Mouse (Mus musculus) gastrocnemius, postnatal 10 days (tissue): Measurements from ENCODE around the gene Ciz1. TPM values are rescaled to one million over a fixed set of nuclear protein-coding genes. Genes with fewer than 3 reads are reported as not detected.

Experiments
- DNase-seq: peaks from one replicate; pipeline ENCODE4 v3.0.0; 2021; ENCODE audit warnings: mixed read lengths
- microRNA-seq, 2 experiments: library from miRNA; unstranded; fragments of <30 nt; microRNA quantifications; one replicate each; pipeline ENCODE4 v1.2.0; 2021
- total RNA-seq, 2 experiments: library from RNA; stranded (reverse); gene quantifications; 2 replicates each; pipeline ENCODE4 v1.2.3; 2021

The Ciz1 gene
- total RNA-seq, 2 experiments from 2014 or later = 31.2 to 47.2 TPM

- DNase-seq = no peak
These were observed 66.5 kb downstream of the Ciz1 start for GRCm38 (mm10) chr2:32418430-32419151.

GRCm38 (mm10) chr2:32419359-32419758, 67.2 kb downstream of the Ciz1 start:
- peak; percentile 65 for DNase-seq

- DNase-seq = no peak
These were observed 68.0 kb downstream of the Ciz1 start for GRCm38 (mm10) chr2:32420066-32420608.

GRCm38 (mm10) chr2:32420647-32421046, 68.5 kb downstream of the Ciz1 start:
- no peak for DNase-seq

GRCm38 (mm10) chr2:32421851-32422251, 69.7 kb downstream of the Ciz1 start:
- DNase-seq = no peak

- peak; percentile 36 for DNase-seq
These were observed 71.6 kb downstream of the Ciz1 start for GRCm38 (mm10) chr2:32423481-32424331.

GRCm38 (mm10) chr2:32424796-32425195, 72.7 kb downstream of the Ciz1 start:
- DNase-seq = no peak

GRCm38 (mm10) chr2:32425568-32425967, 73.4 kb downstream of the Ciz1 start:
- DNase-seq = no peak

GRCm38 (mm10) chr2:32426141-32426540, 74.0 kb downstream of the Ciz1 start:
- DNase-seq = no peak

- no peak for DNase-seq
These were observed 75.6 kb downstream of the Ciz1 start for GRCm38 (mm10) chr2:32427720-32428119.

- no peak for DNase-seq
These were observed 76.2 kb downstream of the Ciz1 start for GRCm38 (mm10) chr2:32428262-32428722.

- no peak for DNase-seq
These were observed 77.2 kb downstream of the Ciz1 start for GRCm38 (mm10) chr2:32429215-32429891.

Small RNAs within 50 kb of the gene (microRNA-seq; reads per million reads assigned to microRNA genes)
- 0 to 0.64 reads per million in 2 experiments for gene Gm23363
- gene Mir199b = 90.3 to 131 reads per million in 2 experiments

Other genes with a start within 250 kb of the Ciz1 start
- gene Prrc2b, start 201.2 kb upstream of the Ciz1 start, total RNA-seq = 100 to 1,000 TPM; 104 to 111 TPM
- 10 to 100 TPM; 16.0 to 17.2 TPM for gene Pomt1, start 115.7 kb upstream of the Ciz1 start, total RNA-seq
- 10 to 100 TPM; 18.0 to 20.2 TPM for gene Uck1, start 92.2 kb upstream of the Ciz1 start, total RNA-seq
- gene Golga2, start 64.9 kb upstream of the Ciz1 start, total RNA-seq = 10 to 100 TPM; 71.3 to 76.5 TPM
- gene Swi5, start 64.3 kb upstream of the Ciz1 start, total RNA-seq = 100 to 1,000 TPM; 140 to 148 TPM
- gene Dnm1, start 1.0 kb downstream of the Ciz1 start, total RNA-seq = 10 to 100 TPM; 18.9 to 25.7 TPM
- gene 1110008P14Rik, start 29.6 kb downstream of the Ciz1 start, total RNA-seq = 10 to 100 TPM; 52.6 to 53.7 TPM
- 1 to 10 TPM; 3.5 to 6.7 TPM for gene Lcn2, start 35.9 kb downstream of the Ciz1 start, total RNA-seq
- 10 to 100 TPM; 38.1 to 40.7 TPM for gene Ptges2, start 43.6 kb downstream of the Ciz1 start, total RNA-seq
- 1 to 10 TPM; 3.0 to 3.1 TPM for gene Naif1, start 98.1 kb downstream of the Ciz1 start, total RNA-seq
- 10 to 100 TPM; 16.1 to 31.1 TPM for gene Slc25a25, start 99.1 kb downstream of the Ciz1 start, total RNA-seq
- gene Fam102a, start 183.0 kb downstream of the Ciz1 start, total RNA-seq = 1 to 10 TPM; 5.5 to 8.6 TPM
- gene Dpm2, start 218.5 kb downstream of the Ciz1 start, total RNA-seq = 10 to 100 TPM; 19.6 to 25.7 TPM
- gene Pip5kl1, start 222.5 kb downstream of the Ciz1 start, total RNA-seq = not detected
- not detected for gene 9430097D07Rik, start 223.4 kb downstream of the Ciz1 start, total RNA-seq
- 10 to 100 TPM; 31.7 to 42.6 TPM for gene St6galnac4, start 234.8 kb downstream of the Ciz1 start, total RNA-seq
- 10 to 100 TPM; 59.7 to 66.0 TPM for gene St6galnac6, start 247.4 kb downstream of the Ciz1 start, total RNA-seq